Mouse (Mus musculus) thymus, postnatal 0 days (tissue): ENCODE results near the gene Sys1. TPM values are rescaled to one million over a fixed set of nuclear protein-coding genes. Genes with fewer than 3 reads are reported as not detected.

ENCODE experiments used
- DNase-seq: peaks from one replicate; pipeline ENCODE4 v3.0.0-alpha.2; 2015; ENCODE audit warnings: low spot score
- polyA plus RNA-seq: library from polyadenylated mRNA; unstranded; fragments of >200 nt; fragmentation: Nextera tagmentation; extraction: Ambion mirVana; gene quantifications from 2 replicates; pipeline ENCODE4 v1.2.1, GENCODE M21; 2015

The Sys1 gene
- 77.2 and 83.7 TPM in 2 replicates for polyA plus RNA-seq

GRCm38 (mm10) chr2:164456864-164457300 is at the start of gene Sys1:
Gene Sys1 (plus strand): TSS chr2:164456964.
- DNase-seq: no peak

- peak; percentile 48 for DNase-seq
These were observed 49.1 kb upstream of the Sys1 start for GRCm38 (mm10) chr2:164407708-164408107.

DNA sequence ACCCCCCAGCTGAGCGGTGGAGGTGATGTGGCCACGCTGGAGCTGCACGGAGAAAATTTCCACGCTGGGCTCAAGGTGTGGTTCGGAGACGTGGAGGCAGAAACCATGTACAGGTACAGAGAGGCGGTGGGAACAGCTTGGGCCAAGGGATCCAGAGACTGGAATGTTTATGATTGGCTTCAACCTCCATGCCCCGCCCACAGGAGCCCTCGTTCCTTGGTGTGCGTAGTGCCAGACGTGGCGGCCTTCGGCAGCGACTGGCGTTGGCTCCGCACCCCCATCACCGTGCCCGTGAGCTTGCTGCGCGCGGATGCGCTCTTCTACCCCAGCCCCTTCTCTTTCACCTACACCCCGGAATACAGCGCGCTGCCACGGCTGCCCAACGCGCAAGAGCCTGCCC is 42.6 kb upstream of the Sys1 start:
- DNase-seq: no peak

GRCm38 (mm10) chr2:164414581-164414980 is 42.2 kb upstream of the Sys1 start:
- no peak for DNase-seq

DNA sequence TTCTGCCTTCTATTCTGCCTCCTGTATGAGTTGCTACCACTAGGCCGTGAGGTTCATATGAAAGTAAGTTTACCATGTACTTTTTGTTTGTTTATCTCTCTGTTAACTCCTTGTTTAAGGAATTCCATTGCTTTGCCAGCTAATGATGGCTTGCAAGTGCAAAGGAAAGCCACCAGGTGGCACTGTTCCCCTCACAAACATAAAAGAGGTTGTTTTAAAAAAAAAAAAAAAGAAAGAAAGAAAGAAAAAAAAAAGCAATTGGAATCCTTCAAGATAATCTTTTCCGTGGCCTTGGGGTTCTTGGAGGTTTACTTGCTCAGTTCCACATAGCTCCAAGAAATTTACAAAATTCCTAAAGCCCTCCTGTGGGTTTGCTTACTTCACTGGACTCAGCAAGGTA is 39.6 kb upstream of the Sys1 start:
- DNase-seq: no peak

GRCm38 (mm10) chr2:164418308-164418875 is 38.4 kb upstream of the Sys1 start:
- DNase-seq: no peak

GRCm38 (mm10) chr2:164419489-164419888 is 37.3 kb upstream of the Sys1 start:
- DNase-seq: no peak

DNA sequence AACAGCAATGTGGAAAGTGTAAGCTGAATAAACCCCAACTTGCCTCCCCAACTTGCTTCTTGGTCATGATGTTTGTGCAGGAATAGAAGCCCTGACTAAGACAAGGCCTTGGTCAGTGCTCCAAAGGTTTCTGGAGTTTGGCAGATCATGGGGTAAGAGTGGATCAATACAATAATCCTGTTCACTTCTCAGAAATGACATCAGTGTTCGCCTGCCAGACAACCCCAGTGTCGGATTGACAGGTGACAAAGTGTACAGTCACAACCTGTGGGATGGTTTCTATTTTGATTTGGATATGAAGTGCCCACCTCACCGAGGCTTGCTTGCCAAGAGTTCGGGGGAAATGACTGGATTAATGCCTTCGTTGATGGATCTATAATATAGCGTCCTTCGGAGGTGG is 35.5 kb upstream of the Sys1 start:
- DNase-seq: no peak

GRCm38 (mm10) chr2:164421979-164422378 is 34.8 kb upstream of the Sys1 start:
- no peak for DNase-seq

DNA sequence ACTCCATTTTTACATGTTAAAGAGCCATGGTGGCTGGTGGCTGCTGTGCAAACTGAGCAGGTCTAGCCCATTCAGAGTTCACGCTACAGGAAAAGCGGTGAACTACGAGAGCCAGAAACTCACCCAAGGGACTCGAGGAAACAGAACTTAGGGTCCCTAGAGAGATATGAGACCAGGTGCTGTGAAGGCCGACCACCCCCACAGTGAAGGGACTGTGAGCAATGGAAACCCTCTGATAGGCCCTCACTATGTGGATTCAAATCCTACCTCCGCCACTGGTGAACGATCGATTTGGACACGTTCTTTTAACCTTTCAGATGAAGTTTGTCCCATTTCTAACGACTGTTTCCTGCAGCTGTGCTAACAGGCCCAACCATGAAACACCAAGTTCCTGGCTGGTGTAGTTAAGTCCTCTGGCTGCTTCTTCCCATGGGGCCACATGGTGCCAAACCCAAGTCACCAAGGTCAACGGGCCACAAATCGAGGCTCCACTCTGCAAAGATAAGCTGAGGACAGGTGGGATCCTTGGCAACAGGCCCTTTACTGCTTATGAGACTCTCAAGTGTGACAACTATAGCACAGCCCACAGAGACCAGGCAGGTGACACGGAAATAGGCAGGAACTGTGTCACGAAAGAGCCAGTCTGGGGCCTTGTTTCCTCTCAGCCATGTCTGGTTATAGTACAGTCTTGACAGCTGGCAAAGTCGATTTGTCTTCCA is 33.9 kb upstream of the Sys1 start:
- peak; percentile 9 for DNase-seq

DNA sequence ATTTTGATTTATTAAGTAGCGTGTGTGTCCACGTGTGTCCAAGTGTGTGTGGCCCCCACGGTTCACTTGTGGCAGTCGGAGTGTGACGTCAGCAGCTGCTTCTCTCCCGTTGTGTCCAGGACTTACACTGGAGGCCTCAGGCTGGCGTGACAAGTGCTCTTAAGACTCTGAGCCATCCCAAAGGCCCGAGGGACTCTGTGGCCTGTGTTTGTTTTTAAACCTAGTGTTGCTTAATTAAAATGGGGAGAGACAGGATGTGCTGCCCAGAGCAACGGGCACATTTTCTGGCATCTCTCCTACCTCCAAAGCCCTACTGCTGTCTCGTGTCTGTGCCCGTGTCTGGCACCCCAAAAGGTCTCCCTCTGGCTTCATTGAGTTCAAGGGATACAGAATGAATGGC is 33.3 kb upstream of the Sys1 start:
- DNase-seq: no peak

- no peak for DNase-seq
These were observed 32.4 kb upstream of the Sys1 start for GRCm38 (mm10) chr2:164424406-164424805.

GRCm38 (mm10) chr2:164425401-164425800 is 31.4 kb upstream of the Sys1 start:
- DNase-seq: no peak

DNA sequence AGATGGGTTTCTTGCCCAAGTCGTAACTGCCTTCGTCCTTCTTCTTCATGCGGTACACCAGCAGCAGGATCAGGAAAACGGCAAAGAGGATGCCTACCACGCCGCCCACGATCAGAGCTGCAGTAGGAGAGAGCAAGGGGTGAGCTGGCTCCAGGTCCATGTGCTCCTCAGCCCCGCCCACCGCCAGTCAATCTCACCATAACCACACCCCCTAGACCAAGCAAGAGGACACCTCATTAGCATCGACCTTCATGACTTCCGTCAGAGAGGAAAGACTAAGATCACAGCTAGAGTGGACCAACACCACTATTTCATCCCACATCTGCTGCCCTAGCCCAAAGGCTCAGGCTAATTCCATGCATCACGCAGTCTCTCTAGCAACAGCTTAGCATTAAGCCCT is 30.6 kb upstream of the Sys1 start:
- DNase-seq: no peak

GRCm38 (mm10) chr2:164426952-164427351 is 29.8 kb upstream of the Sys1 start:
- no peak for DNase-seq

- no peak for DNase-seq
These were observed 28.3 kb upstream of the Sys1 start for GRCm38 (mm10) chr2:164428451-164428850.

GRCm38 (mm10) chr2:164429881-164430615 is 26.7 kb upstream of the Sys1 start:
- DNase-seq: no peak

DNA sequence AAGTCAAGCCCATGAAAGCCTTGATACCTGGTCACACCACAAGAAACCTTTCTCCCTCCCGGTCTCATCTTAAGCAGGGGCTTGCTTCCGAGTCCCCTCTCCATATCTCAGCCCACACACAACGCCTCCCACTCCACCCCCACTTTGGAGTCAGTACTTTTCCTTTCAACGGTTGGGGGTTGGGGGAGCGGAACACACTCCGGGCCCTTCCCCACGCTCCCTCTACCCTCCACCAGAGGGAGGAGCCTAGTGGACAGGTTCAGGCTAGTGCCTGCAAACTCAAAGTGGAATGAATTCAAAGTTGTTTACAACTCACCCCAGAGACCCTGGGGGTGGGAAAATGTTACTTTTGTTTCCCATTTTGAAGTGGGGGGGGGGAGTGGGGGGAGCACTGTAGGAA is 26.1 kb upstream of the Sys1 start:
- no peak for DNase-seq

- DNase-seq: no peak
These were observed 24.9 kb upstream of the Sys1 start for GRCm38 (mm10) chr2:164431676-164432465.

GRCm38 (mm10) chr2:164432541-164433191 is 24.1 kb upstream of the Sys1 start:
- DNase-seq: no peak

GRCm38 (mm10) chr2:164433278-164433895 is 23.4 kb upstream of the Sys1 start:
- no peak for DNase-seq
